In the genomic region with DNA sequence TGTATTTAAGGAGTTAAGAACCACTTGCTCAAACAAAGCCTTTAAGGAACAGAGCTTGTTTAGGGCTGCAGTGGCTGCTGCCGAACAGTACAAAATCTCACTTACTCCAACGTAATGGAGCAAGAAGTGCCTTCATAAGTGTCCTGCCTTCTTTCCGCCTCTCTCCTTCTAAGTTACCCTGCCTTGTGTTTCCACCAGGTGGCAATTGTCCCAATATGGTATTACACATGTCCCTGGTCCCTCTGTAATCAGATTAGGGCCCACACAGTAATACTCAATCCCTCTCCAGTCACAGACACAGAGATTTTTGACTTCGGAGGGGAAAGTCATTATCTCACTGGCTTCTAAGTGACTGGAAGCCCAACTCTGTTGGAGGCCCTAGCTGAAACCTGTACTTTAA, we compare ENCODE assay signal across 22 mouse cellular contexts. TPM values are rescaled to one million over a fixed set of nuclear protein-coding genes. Genes with fewer than 3 reads are reported as not detected.
DNase-seq lines count a peak whose midpoint lies in the region; ATAC-seq and TF ChIP-seq lines count a peak whose summit lies in the region.
"Had no signal": no experiment of that assay in that cellular context is flagged by ENCODE, and none has a peak within 500 bp of the region (broad histone marks: within the 10 kb centered on the region; RNA-seq: fewer than 3 reads in every experiment).

No protein-coding gene starts in this region.

- TF ChIP-seq CTCF in hindbrain, postnatal 0 days (IDR thresholded peaks at IDR 0.05; ENCODE audit: low read depth) = 0 out of 2 replicates have a peak, but pooled peaks have one; percentile 11

- no peaks in the 10 kb centered on the region for H3K27me3 ChIP-seq in hindbrain, postnatal 0 days (ENCODE audit: insufficient read depth, low read length)
- H3K27me3 ChIP-seq in hindbrain, embryonic 13.5 days = no peaks in the 10 kb centered on the region
- no peaks in the 10 kb centered on the region for H3K27me3 ChIP-seq in lung, embryonic 16.5 days (ENCODE audit: control insufficient read depth, insufficient read depth, low read depth, low read length)
- H3K27me3 ChIP-seq: CH12.LX; embryonic facial prominence, embryonic 15.5 days; hindbrain, embryonic 15.5 days; limb, embryonic 15.5 days; lung, embryonic 15.5 days; neural tube, embryonic 13.5 days had no signal

- H3K4me1 ChIP-seq in hindbrain, postnatal 0 days (ENCODE audit: insufficient read depth, low read length) = no peaks in the 10 kb centered on the region
- 0 out of 2 replicates have a peak, but pooled peaks cover 5% of the 10 kb centered on the region for H3K4me1 ChIP-seq in hindbrain, embryonic 13.5 days (replicated peaks)
- H3K4me1 ChIP-seq in lung, embryonic 16.5 days (replicated peaks; ENCODE audit: control insufficient read depth, insufficient read depth, low read length) = peaks cover 9% of the 10 kb centered on the region
- H3K4me1 ChIP-seq: embryonic facial prominence, embryonic 15.5 days; forebrain, embryonic 10.5 days; hindbrain, embryonic 15.5 days; limb, embryonic 15.5 days had no signal

- H3K27ac ChIP-seq in hindbrain, postnatal 0 days = no peak overlapping the region
- no peak overlapping the region for H3K27ac ChIP-seq in hindbrain, embryonic 13.5 days
- H3K27ac ChIP-seq in lung, embryonic 16.5 days (ENCODE audit: low read length) = no peak overlapping the region
- H3K27ac ChIP-seq: embryonic facial prominence, embryonic 15.5 days; forebrain, embryonic 10.5 days; hindbrain, embryonic 15.5 days; limb, embryonic 15.5 days; lung, embryonic 15.5 days; midbrain, embryonic 10.5 days; neural tube, embryonic 13.5 days had no signal

- no peak overlapping the region for H3K4me2 ChIP-seq in hindbrain, postnatal 0 days (ENCODE audit: low read depth, low read length)
- no peak overlapping the region for H3K4me2 ChIP-seq in hindbrain, embryonic 13.5 days
- H3K4me2 ChIP-seq in lung, embryonic 16.5 days (ENCODE audit: low read depth, low read length) = no peak overlapping the region
- H3K4me2 ChIP-seq: embryonic facial prominence, embryonic 15.5 days; hindbrain, embryonic 15.5 days; limb, embryonic 15.5 days; lung, embryonic 15.5 days; neural tube, embryonic 13.5 days had no signal

- DNase-seq in CD4-positive, CD25-positive, alpha-beta regulatory T cell, adult 2 months (ENCODE audit: low read depth, low spot score) = peak; percentile 5
- DNase-seq in hindbrain, postnatal 0 days (ENCODE audit: low spot score) = no peak
- DNase-seq in lung, postnatal 14 days = no peak
- peak; percentile 11 for DNase-seq in 416B (ENCODE audit: low read depth)
- DNase-seq in thymus, postnatal 14 days = no peak
- DNase-seq: cerebellum, adult 2 months; cerebellum, postnatal 36 days; gastrocnemius, postnatal 10 days; heart, postnatal 36 days; kidney, adult 11 months; thymus, adult 18-20 months had no signal

- WGBS in hindbrain, postnatal 0 days = 82% methylated on average over 4 of the region's 4 CpGs
- WGBS in hindbrain, embryonic 13.5 days = 90% methylated on average over 4 of the region's 4 CpGs
- 79% methylated on average over 4 of the region's 4 CpGs for WGBS in lung, embryonic 16.5 days

- 0 out of 2 replicates have a peak, but pooled peaks cover 3% of the 10 kb centered on the region for H3K36me3 ChIP-seq in hindbrain, postnatal 0 days (ENCODE audit: insufficient read depth, low read length)
- peaks cover 12% of the 10 kb centered on the region for H3K36me3 ChIP-seq in hindbrain, embryonic 13.5 days
- H3K36me3 ChIP-seq in lung, embryonic 16.5 days (ENCODE audit: control insufficient read depth, insufficient read depth, low read length) = peaks cover 21% of the 10 kb centered on the region

- H3K9me3 ChIP-seq in hindbrain, postnatal 0 days (ENCODE audit: low read length) = no peaks in the 10 kb centered on the region
- no peaks in the 10 kb centered on the region for H3K9me3 ChIP-seq in hindbrain, embryonic 13.5 days
- H3K9me3 ChIP-seq in lung, embryonic 16.5 days (ENCODE audit: control insufficient read depth, low read length) = no peaks in the 10 kb centered on the region
- H3K9me3 ChIP-seq: embryonic facial prominence, embryonic 15.5 days; forebrain, embryonic 10.5 days; hindbrain, embryonic 15.5 days; limb, embryonic 15.5 days; lung, embryonic 15.5 days; midbrain, embryonic 10.5 days; neural tube, embryonic 13.5 days had no signal

- no peak for ATAC-seq in CD4-positive, CD25-positive, alpha-beta regulatory T cell, adult 4 months
- ATAC-seq in hindbrain, postnatal 0 days = no peak
- no peak for ATAC-seq in hindbrain, embryonic 13.5 days (ENCODE audit: low FRiP score)
- 0 out of 2 replicates have a peak, but pooled peaks have one; percentile 20 for ATAC-seq in lung, embryonic 16.5 days (ENCODE audit: low read depth)

- H3K9ac ChIP-seq in hindbrain, postnatal 0 days (replicated peaks; ENCODE audit: low read length) = no peak overlapping the region
- no peak overlapping the region for H3K9ac ChIP-seq in hindbrain, embryonic 13.5 days
- H3K9ac ChIP-seq in lung, embryonic 16.5 days (ENCODE audit: low read length) = no peak overlapping the region
- H3K9ac ChIP-seq: embryonic facial prominence, embryonic 15.5 days; hindbrain, embryonic 15.5 days; limb, embryonic 15.5 days; lung, embryonic 15.5 days; neural tube, embryonic 13.5 days had no signal

- no peak overlapping the region for H3K4me3 ChIP-seq in hindbrain, postnatal 0 days (ENCODE audit: low read length)
- no peak overlapping the region for H3K4me3 ChIP-seq in hindbrain, embryonic 13.5 days
- H3K4me3 ChIP-seq in lung, embryonic 16.5 days (ENCODE audit: low read length) = no peak overlapping the region
- H3K4me3 ChIP-seq: embryonic facial prominence, embryonic 15.5 days; forebrain, embryonic 10.5 days; hindbrain, embryonic 15.5 days; limb, embryonic 15.5 days; lung, embryonic 15.5 days; midbrain, embryonic 10.5 days; neural tube, embryonic 13.5 days had no signal

RNA-seq across cellular contexts. Expression of a gene that starts 34.1 kb away (rescaled TPM):
- 1 to 10 TPM; 8.6 to 9.7 TPM for polyA plus RNA-seq in CD4-positive, CD25-positive, alpha-beta regulatory T cell, adult 4 months (2017; shearing (Covaris generic))
- 52.7 and 65.4 TPM in 2 replicates for total RNA-seq in hindbrain, postnatal 0 days (2014; rRNA removed)
- polyA plus RNA-seq in hindbrain, postnatal 0 days (2015; fragmentation: Nextera tagmentation; extraction: Ambion mirVana) = 39.1 and 40.5 TPM in 2 replicates
- polyA plus RNA-seq in hindbrain, embryonic 13.5 days (2015; fragmentation: Nextera tagmentation; extraction: Ambion mirVana) = 30.4 and 33.0 TPM in 2 replicates
- polyA plus RNA-seq in lung, embryonic 16.5 days (2015; fragmentation: Nextera tagmentation; extraction: Ambion mirVana) = 50.7 and 52.3 TPM in 2 replicates

Comparison
In these comparisons a context has a peak if more than half of its experiments do, and no peak if none do; other contexts are left out.
1. DNase-seq: peak in CD4-positive, CD25-positive, alpha-beta regulatory T cell, adult 2 months (single experiment) and 416B (single experiment); none in hindbrain, postnatal 0 days (single experiment), lung, postnatal 14 days (single experiment) and thymus, postnatal 14 days (single experiment).